Mouse (Mus musculus) neural tube, embryonic 15.5 days (tissue): ENCODE results near the gene Mllt6. TPM values are rescaled to one million over a fixed set of nuclear protein-coding genes. Genes with fewer than 3 reads are reported as not detected.

Experiments used
- ATAC-seq: fragments of 200-750 bp; cut with Nextera tagmentation; 2 replicates; pipeline ENCODE4 v1.8.0; 2017; ENCODE audit warnings: mild to moderate bottlenecking, moderate TSS enrichment, moderate library complexity; ENCODE audit not compliant: low FRiP score
- H3K27ac ChIP-seq: fragments of 300-500 bp; sonication (generic); replicated peaks from 2 replicates; pipeline ENCODE4 v1.5.1; 2015; ENCODE audit warnings: mild to moderate bottlenecking, inconsistent platforms
- H3K27me3 ChIP-seq: fragments of 300-500 bp; sonication (generic); replicated peaks from 2 replicates; pipeline ENCODE4 v1.6.1; 2015; ENCODE audit warnings: inconsistent platforms
- H3K36me3 ChIP-seq: fragments of 300-500 bp; sonication (generic); 2 replicates; pipeline ENCODE4 v1.6.1; 2015; ENCODE audit warnings: inconsistent platforms
- H3K4me1 ChIP-seq: fragments of 300-500 bp; sonication (generic); 2 replicates; pipeline ENCODE4 v1.6.1; 2015; ENCODE audit warnings: inconsistent platforms
- H3K4me2 ChIP-seq: fragments of 300-500 bp; sonication (generic); 2 replicates; pipeline ENCODE4 v1.6.1; 2015; ENCODE audit warnings: inconsistent platforms, mild to moderate bottlenecking, moderate library complexity
- H3K4me3 ChIP-seq: fragments of 300-500 bp; sonication (generic); replicated peaks from 2 replicates; pipeline ENCODE4 v1.5.1; 2015; ENCODE audit warnings: mild to moderate bottlenecking, inconsistent platforms
- H3K9ac ChIP-seq: fragments of 300-500 bp; sonication (generic); replicated peaks from 2 replicates; pipeline ENCODE4 v1.6.1; 2015; ENCODE audit warnings: mild to moderate bottlenecking, inconsistent platforms
- H3K9me3 ChIP-seq: fragments of 300-500 bp; sonication (generic); replicated peaks from 2 replicates; pipeline ENCODE4 v1.6.1; 2016; ENCODE audit warnings: inconsistent platforms
- WGBS: fragments of 180-500 bp; shearing (Covaris S2); methylation state at CpG from one replicate; pipeline ENCODE4 v1.1.7; 2015; ENCODE audit warnings: mixed read lengths; 5-methylcytosine and 5-hydroxymethylcytosine counted together
- polyA plus RNA-seq: library from polyadenylated mRNA; unstranded; fragments of >200 nt; fragmentation: Nextera tagmentation; extraction: Ambion mirVana; gene quantifications from 2 replicates; pipeline ENCODE4 v1.2.1, GENCODE M21; 2015

Gene Mllt6
- polyA plus RNA-seq, 1 experiment from 2014 or later: 3.1 TPM

DNA sequence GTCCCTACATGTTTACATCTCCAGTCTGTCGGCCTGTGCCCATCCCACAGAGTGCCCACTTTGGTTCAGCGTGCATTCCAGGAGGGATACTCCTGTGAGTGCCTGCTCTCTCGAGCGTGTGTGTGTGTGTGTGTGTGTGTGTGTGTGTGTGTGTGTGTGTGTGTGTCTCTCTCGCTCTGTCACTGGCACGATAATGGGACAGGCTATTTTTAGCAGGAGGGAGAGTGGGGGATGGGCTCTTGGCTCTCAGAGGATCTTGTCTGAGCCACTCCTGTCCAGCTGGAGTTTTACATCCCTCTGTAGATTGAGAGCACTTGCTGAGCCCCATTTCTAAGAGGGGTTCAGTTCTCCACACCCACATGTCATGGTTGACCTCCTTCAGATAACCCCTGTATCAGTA is 6.6 kb downstream of the Mllt6 start:
- no peak for ATAC-seq
- H3K4me3 ChIP-seq: no peak overlapping the region
- H3K36me3 ChIP-seq: peaks cover 74% of the 10 kb centered on the region
- 48% methylated on average over 6 of the region's 6 CpGs for WGBS
- no peak overlapping the region for H3K27ac ChIP-seq
- H3K9ac ChIP-seq: no peak overlapping the region
- H3K4me1 ChIP-seq: peaks cover 19% of the 10 kb centered on the region
- no peaks in the 10 kb centered on the region for H3K9me3 ChIP-seq
- no peaks in the 10 kb centered on the region for H3K27me3 ChIP-seq
- no peak overlapping the region for H3K4me2 ChIP-seq

DNA sequence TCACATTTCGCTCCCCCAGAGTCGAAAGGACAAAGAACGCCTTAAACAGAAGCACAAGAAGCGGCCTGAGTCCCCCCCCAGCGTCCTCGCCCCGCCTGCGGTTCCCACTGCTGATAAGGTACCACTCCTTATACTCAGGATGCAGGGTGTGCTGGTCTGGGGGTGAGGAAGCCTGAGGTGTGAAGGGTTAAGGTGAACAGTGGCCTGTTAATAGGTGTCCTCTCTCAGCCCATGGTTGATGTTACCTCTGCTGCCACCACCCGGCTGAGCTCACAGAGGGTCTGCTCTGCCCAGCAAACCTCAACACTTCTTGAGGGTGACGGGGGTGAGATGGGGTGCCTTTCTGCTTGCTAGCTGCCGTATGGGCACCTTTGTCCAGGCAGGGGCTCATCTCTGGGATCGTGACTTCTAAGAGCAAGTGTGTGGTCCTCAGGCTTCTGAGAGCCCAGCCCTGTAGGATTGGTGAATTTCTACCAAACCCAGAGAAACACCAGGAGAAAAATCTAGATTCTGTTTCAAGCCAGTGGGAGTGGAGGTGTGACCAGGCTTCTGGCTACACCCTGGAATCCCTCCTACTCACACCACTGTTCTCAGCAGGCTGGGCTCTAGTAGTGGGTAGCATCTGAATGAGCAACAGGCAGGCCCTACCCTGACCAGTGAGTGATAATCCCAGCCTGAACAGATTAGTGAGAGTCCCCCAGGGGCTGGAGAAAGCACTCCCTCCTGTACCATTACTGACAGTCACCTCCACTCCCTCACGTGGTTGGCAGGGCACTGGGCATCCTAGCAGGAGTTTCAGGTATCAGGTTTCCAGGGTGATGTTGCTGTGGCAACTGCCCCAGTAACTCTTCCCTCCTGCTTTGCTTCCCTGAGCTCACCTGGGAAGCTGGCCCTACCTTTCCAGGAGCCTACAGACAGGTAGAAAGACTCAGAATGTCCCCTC is 7.3 kb downstream of the Mllt6 start:
- Histone ChIP-seq H3K9ac (no peak overlapping the region), H3K27me3 (no peaks in the 10 kb centered on the region), H3K9me3 (no peaks in the 10 kb centered on the region), H3K4me1 (peaks cover 12% of the 10 kb centered on the region), H3K36me3 (peaks cover 81% of the 10 kb centered on the region), H3K27ac (no peak overlapping the region), H3K4me2 (no peak overlapping the region), H3K4me3 (no peak overlapping the region)
- WGBS: 79% methylated on average over 13 of the region's 13 CpGs
- ATAC-seq: no peak

DNA sequence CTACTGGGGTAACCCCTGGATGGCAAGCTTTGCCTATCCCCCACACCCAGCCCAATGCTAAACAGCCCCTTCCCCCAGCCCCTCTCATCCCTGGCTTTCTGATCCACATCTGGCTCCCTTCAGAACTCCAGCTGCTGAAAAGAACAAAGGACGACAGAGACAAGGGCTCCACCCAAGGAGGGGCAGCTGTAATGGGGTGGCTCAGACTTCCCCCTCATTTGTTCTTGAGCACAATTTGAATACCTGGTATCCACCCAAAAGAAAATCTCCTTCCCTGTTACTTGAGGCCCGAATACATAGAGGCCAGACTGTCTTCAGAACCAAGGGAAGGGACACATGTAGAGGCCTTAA is 7.9 kb downstream of the Mllt6 start:
- no peak overlapping the region for H3K9ac ChIP-seq
- H3K27me3 ChIP-seq: no peaks in the 10 kb centered on the region
- peaks cover 11% of the 10 kb centered on the region for H3K4me1 ChIP-seq
- no peak overlapping the region for H3K4me3 ChIP-seq
- no peak for ATAC-seq
- H3K27ac ChIP-seq: no peak overlapping the region
- H3K9me3 ChIP-seq: no peaks in the 10 kb centered on the region
- no peak overlapping the region for H3K4me2 ChIP-seq
- peaks cover 76% of the 10 kb centered on the region for H3K36me3 ChIP-seq
- WGBS: 55% methylated on average over 2 of the region's 2 CpGs

DNA sequence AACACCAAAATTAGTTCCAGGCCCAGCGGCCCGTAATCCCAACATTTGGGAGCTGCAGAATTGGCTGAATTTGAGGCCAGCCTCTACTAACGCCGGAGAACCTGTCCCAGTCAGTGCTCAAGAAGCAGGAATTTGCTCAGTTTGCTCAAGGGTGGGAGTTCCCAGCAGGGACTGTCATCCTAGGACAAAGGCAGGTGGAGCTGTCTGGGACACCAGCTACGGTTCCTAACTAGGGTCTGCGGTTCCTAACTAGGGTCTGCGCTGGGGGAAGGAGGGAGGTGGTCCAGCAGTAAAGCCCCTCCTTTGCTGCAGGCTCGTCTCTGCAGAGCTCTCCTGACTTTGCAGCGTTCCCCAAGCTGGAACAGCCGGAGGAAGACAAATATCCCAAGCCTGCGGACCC is 9.9 kb downstream of the Mllt6 start:
- Histone ChIP-seq H3K4me2 (no peak overlapping the region), H3K4me3 (no peak overlapping the region), H3K27ac (no peak overlapping the region), H3K9ac (no peak overlapping the region), H3K4me1 (peaks cover 19% of the 10 kb centered on the region), H3K9me3 (no peaks in the 10 kb centered on the region), H3K27me3 (no peaks in the 10 kb centered on the region), H3K36me3 (peaks cover 78% of the 10 kb centered on the region)
- 84% methylated on average over 11 of the region's 11 CpGs for WGBS
- ATAC-seq: no peak

DNA sequence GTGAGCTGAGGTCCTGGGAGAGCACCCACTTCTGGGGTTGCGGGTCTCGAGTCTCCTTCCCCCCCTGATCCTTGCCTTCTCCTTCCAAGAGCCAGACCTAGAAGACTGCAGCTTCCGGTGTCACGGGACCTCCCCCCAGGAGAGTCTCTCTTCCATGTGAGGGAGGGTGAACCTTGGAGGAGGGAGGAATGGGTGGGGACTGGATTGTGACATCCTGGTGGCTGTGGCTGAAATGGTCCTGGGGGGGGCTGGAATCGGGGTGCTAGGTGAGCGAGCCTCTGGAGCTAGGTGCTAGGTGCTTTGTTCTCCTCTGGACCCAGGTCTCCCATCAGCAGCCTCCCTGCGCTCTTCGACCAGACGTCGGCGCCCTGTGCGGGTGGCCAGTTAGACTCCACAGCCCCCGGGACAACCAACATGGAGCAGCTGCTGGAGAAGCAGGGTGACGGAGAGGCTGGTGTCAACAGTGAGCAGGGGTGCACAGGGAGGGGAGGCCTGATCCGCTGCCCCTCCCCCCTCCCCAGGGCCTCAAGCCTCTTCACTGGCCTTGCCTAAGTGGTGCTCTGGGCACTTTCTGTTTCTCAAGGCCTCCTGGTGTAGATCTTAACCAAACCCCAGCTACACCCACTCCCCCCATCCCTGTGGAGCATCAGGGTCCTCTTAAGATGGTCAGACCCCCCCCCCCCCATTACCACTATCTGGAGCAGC is 13.0 kb downstream of the Mllt6 start:
- 86% methylated on average over 14 of the region's 15 CpGs for WGBS
- no peak overlapping the region for H3K27ac ChIP-seq
- peaks cover 17% of the 10 kb centered on the region for H3K4me1 ChIP-seq
- peaks cover 72% of the 10 kb centered on the region for H3K36me3 ChIP-seq
- no peak overlapping the region for H3K4me3 ChIP-seq
- H3K9me3 ChIP-seq: no peaks in the 10 kb centered on the region
- no peaks in the 10 kb centered on the region for H3K27me3 ChIP-seq
- no peak overlapping the region for H3K4me2 ChIP-seq
- H3K9ac ChIP-seq: no peak overlapping the region
- ATAC-seq: no peak

DNA sequence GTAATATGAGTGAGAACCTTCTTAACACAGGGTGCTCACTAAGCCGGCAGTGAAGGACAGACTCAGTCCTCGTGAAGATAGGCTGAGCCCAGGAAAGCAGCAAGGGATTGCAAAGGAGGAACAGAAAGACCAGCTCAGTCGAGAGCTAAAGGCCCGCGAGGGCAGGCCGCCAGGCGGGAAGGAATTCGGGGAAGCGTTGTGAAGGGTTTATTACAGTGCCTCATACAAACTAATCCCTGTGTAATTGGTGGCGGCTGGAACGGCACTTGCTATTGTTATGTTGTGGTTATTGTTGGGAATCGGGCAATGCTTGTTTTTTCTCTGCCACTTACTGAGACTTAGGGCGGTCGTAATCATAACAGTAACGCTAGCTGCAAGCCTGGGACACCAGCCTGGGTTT is 14.2 kb downstream of the Mllt6 start:
- no peak overlapping the region for H3K9ac ChIP-seq
- no peak overlapping the region for H3K4me2 ChIP-seq
- no peaks in the 10 kb centered on the region for H3K9me3 ChIP-seq
- no peak for ATAC-seq
- peaks cover 17% of the 10 kb centered on the region for H3K4me1 ChIP-seq
- no peaks in the 10 kb centered on the region for H3K27me3 ChIP-seq
- no peak overlapping the region for H3K4me3 ChIP-seq
- WGBS: 25% methylated on average over 15 of the region's 15 CpGs
- H3K27ac ChIP-seq: no peak overlapping the region
- peaks cover 73% of the 10 kb centered on the region for H3K36me3 ChIP-seq

DNA sequence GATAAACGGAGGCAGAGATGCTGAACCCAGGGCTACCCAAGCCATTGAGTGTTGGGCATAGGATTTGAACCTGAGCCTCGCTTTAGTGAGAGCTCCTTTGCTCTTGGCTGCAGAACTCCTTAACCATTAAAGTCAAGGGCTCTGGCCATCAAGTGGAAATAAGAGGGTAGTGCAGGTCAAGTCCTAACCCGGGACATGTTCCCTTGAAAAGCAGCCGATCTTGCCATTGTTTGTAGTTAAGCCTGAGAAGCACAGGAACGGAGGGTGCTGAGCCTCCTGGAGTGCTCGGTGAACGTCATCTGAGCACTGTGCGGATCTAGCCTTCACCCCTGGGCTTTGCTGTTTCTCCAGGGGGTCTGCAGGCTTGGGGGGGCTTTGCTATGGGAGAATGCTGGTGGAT is 14.6 kb downstream of the Mllt6 start:
- H3K9me3 ChIP-seq: no peaks in the 10 kb centered on the region
- no peaks in the 10 kb centered on the region for H3K27me3 ChIP-seq
- no peak for ATAC-seq
- whole genome bisulfite sequencing: 52% methylated on average over 8 of the region's 8 CpGs
- no peak overlapping the region for H3K4me3 ChIP-seq
- no peak overlapping the region for H3K9ac ChIP-seq
- peaks cover 73% of the 10 kb centered on the region for H3K36me3 ChIP-seq
- no peak overlapping the region for H3K4me2 ChIP-seq
- H3K4me1 ChIP-seq: peaks cover 17% of the 10 kb centered on the region
- no peak overlapping the region for H3K27ac ChIP-seq

DNA sequence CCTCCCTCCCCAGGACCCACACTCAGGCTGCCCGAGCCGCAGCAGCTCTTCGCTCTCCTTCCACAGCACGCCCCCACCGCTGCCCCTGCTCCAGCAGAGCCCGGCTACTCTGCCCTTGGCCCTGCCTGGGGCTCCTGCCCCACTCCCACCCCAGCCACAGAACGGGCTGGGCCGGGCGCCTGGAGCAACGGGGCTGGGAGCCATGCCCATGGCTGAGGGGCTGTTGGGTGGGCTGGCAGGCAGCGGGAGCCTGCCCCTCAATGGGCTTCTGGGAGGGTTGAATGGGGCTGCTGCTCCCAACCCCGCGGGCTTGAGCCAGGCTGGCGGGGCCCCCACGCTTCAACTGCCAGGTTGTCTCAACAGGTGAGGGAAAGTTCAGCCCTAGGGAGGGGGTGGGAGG is 15.1 kb downstream of the Mllt6 start:
- Histone ChIP-seq H3K27me3 (no peaks in the 10 kb centered on the region), H3K4me1 (peaks cover 17% of the 10 kb centered on the region), H3K36me3 (peaks cover 69% of the 10 kb centered on the region), H3K9me3 (no peaks in the 10 kb centered on the region), H3K4me3 (no peak overlapping the region), H3K9ac (no peak overlapping the region), H3K27ac (no peak overlapping the region), H3K4me2 (no peak overlapping the region)
- 85% methylated on average over 15 of the region's 15 CpGs for WGBS
- ATAC-seq: no peak

DNA sequence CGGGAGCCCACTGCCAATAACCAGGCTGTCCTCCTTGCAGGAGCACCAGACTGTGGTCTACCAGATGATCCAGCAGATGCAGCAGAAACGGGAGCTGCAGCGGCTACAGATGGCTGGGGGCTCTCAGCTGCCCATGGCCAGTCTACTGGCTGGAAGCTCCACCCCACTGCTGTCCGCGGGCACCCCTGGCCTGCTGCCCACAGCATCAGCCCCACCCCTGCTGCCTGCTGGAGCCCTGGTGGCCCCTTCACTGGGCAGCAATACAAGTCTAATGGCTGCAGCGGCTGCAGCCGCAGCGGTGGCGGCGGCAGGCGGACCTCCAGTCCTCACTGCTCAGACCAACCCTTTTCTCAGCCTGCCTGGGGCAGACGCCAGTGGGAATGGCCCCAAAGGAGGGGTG is 17.2 kb downstream of the Mllt6 start:
- 55% methylated on average over 12 of the region's 12 CpGs for WGBS
- Histone ChIP-seq H3K36me3 (peaks cover 47% of the 10 kb centered on the region), H3K9me3 (no peaks in the 10 kb centered on the region), H3K27ac (peak overlapping the region; percentile 41), H3K4me2 (no peak overlapping the region), H3K4me1 (peaks cover 28% of the 10 kb centered on the region), H3K9ac (no peak overlapping the region), H3K4me3 (no peak overlapping the region), H3K27me3 (no peaks in the 10 kb centered on the region)
- ATAC-seq: no peak

DNA sequence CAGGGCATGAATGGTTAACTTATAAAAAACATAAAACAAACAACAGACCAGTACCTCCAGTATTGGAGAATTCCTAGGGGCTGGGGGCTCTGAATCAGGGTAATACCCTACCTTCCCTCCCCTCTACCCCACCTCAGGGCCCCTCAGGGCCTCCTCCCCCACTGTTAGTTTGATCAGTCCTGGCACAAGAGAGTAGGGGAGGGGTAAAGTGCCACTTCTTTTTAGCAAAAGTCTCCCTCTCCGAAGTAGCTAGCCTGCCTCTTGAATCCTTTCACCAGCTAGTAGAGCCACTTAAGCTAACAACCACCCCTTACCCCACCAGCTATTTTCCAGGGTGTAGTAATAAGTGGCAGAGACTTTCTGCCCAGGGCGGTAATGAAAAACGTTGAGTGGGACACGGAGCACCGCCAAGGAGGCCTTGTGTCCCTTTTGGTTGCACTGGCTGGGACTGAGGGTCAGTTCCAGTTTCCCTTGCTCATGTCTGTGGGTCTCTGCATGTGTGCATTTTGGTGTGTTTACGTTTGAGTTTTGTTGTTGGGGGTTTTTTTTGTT is 19.4 kb downstream of the Mllt6 start:
- Histone ChIP-seq H3K4me1 (peaks cover 37% of the 10 kb centered on the region), H3K36me3 (peaks cover 38% of the 10 kb centered on the region), H3K27ac (no peak overlapping the region), H3K4me2 (no peak overlapping the region), H3K27me3 (no peaks in the 10 kb centered on the region), H3K4me3 (no peak overlapping the region), H3K9me3 (no peaks in the 10 kb centered on the region), H3K9ac (no peak overlapping the region)
- no peak for ATAC-seq
- 84% methylated on average over 6 of the region's 6 CpGs for WGBS

DNA sequence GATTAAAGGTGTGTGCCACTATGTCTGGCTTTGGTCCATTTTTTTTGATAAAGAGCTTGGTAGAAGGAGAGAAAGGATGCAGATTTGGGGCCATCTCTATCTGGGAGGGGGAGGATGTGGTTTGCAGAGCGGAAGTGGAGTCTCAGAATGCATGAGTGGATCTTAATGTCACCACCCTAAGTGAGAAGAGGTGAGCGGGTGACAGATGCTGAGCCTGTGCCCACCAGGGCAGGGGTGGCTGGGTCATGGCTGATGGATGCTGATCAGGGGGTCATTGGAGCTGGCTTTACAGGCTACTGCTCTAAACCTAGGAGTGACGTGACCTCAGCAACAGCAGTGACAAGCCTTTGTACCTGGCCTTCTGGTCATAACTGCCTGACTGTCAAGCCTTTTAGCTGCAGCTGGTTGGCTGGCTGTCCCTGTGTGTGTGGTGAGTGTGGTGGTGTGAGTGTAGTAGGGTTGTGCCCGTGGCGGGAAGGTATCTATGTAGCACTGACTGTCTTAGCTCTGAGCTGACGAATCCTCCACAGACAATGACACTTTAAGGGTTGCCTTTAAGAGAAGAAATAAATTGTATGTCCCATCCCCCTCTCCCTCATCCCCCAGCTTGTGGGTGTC is 21.0 kb downstream of the Mllt6 start:
- WGBS: 80% methylated on average over 6 of the region's 6 CpGs
- ATAC-seq: no peak
- H3K36me3 ChIP-seq: peaks cover 35% of the 10 kb centered on the region
- no peaks in the 10 kb centered on the region for H3K9me3 ChIP-seq
- no peak overlapping the region for H3K4me2 ChIP-seq
- no peaks in the 10 kb centered on the region for H3K27me3 ChIP-seq
- no peak overlapping the region for H3K4me3 ChIP-seq
- no peak overlapping the region for H3K9ac ChIP-seq
- H3K27ac ChIP-seq: no peak overlapping the region
- H3K4me1 ChIP-seq: peaks cover 36% of the 10 kb centered on the region
